ENCODE assay signal across 17 mouse cellular contexts in genomic region chr10:116416142-116416541, GRCm38 (mm10). TPM values are rescaled to one million over a fixed set of nuclear protein-coding genes. Genes with fewer than 3 reads are reported as not detected.
DNase-seq lines count a peak whose midpoint lies in the region; ATAC-seq lines count a peak whose summit lies in the region.
"Had no signal": no experiment of that assay in that cellular context is flagged by ENCODE, and none has a peak within 500 bp of the region (broad histone marks: within the 10 kb centered on the region; RNA-seq: fewer than 3 reads in every experiment).

No protein-coding gene starts in this region.

- H3K27ac ChIP-seq in hindbrain, embryonic 11.5 days (ENCODE audit: low read depth, low read length) = no peak overlapping the region
- H3K27ac ChIP-seq in midbrain, embryonic 13.5 days = no peak overlapping the region; the same call in 1 of the 2 replicates
- H3K27ac ChIP-seq in neural tube, embryonic 15.5 days (replicated peaks) = peak overlapping the region; percentile 58
- H3K27ac ChIP-seq: embryonic facial prominence, embryonic 13.5 days; limb, embryonic 13.5 days; liver, embryonic 14.5 days had no signal

- no peaks in the 10 kb centered on the region for H3K4me1 ChIP-seq in hindbrain, embryonic 11.5 days (replicated peaks; ENCODE audit: control insufficient read depth, insufficient read depth, low read length)
- peaks cover 10% of the 10 kb centered on the region; the same call in 1 of the 2 replicates for H3K4me1 ChIP-seq in midbrain, embryonic 13.5 days (replicated peaks)
- H3K4me1 ChIP-seq in neural tube, embryonic 15.5 days = peaks cover 8% of the 10 kb centered on the region

- H3K36me3 ChIP-seq in hindbrain, embryonic 11.5 days (ENCODE audit: control insufficient read depth, insufficient read depth, low read length) = no peaks in the 10 kb centered on the region
- peaks cover 6% of the 10 kb centered on the region; the same call in 1 of the 2 replicates for H3K36me3 ChIP-seq in midbrain, embryonic 13.5 days
- H3K36me3 ChIP-seq in neural tube, embryonic 15.5 days = no peaks in the 10 kb centered on the region
- H3K36me3 ChIP-seq: midbrain, embryonic 12.5 days had no signal

- no peak overlapping the region for H3K4me2 ChIP-seq in hindbrain, embryonic 11.5 days (replicated peaks; ENCODE audit: low read depth, low read length)
- no peak overlapping the region for H3K4me2 ChIP-seq in midbrain, embryonic 13.5 days (replicated peaks)
- no peak overlapping the region for H3K4me2 ChIP-seq in neural tube, embryonic 15.5 days
- H3K4me2 ChIP-seq: embryonic facial prominence, embryonic 13.5 days; limb, embryonic 13.5 days; midbrain, embryonic 12.5 days had no signal

- peak; percentile 22; the same call in 1 of the 2 replicates for ATAC-seq in frontal cortex, adult (ENCODE audit: low TSS enrichment)
- 0 out of 2 replicates have a peak, but pooled peaks have one; percentile 27 for ATAC-seq in hindbrain, embryonic 11.5 days (ENCODE audit: low FRiP score)
- ATAC-seq in midbrain, embryonic 13.5 days = peak; percentile 70
- peak; percentile 57; the same call in 1 of the 2 replicates for ATAC-seq in neural tube, embryonic 15.5 days (ENCODE audit: low FRiP score)
- ATAC-seq: lung, postnatal 0 days had no signal

- no peak overlapping the region for H3K9ac ChIP-seq in hindbrain, embryonic 11.5 days (ENCODE audit: low read depth, low read length)
- no peak overlapping the region for H3K9ac ChIP-seq in midbrain, embryonic 13.5 days (replicated peaks)
- H3K9ac ChIP-seq in neural tube, embryonic 15.5 days (replicated peaks) = no peak overlapping the region
- H3K9ac ChIP-seq: embryonic facial prominence, embryonic 13.5 days; limb, embryonic 13.5 days; liver, embryonic 14.5 days; midbrain, embryonic 12.5 days had no signal

- no peak for DNase-seq in frontal cortex, postnatal 36 days (ENCODE audit: low spot score in 2 of 2)
- no peak for DNase-seq in hindbrain, embryonic 11.5 days (ENCODE audit: low spot score)
- no peak for DNase-seq in lung, postnatal 36 days
- no peak for DNase-seq in right cerebral cortex, postnatal 10 days (ENCODE audit: low spot score in 2 of 2)
- DNase-seq: cerebellum, adult 2 months; heart, adult 18-20 months; kidney, adult 2 months; kidney, postnatal 36 days; thymus, postnatal 4 days had no signal

- 49% methylated on average over 6 of the region's 6 CpGs for WGBS in hindbrain, embryonic 11.5 days
- 22% methylated on average over 6 of the region's 6 CpGs for WGBS in midbrain, embryonic 13.5 days
- WGBS in neural tube, embryonic 15.5 days = 8% methylated on average over 6 of the region's 6 CpGs

- H3K9me3 ChIP-seq in hindbrain, embryonic 11.5 days (ENCODE audit: control insufficient read depth, low read length) = no peaks in the 10 kb centered on the region
- H3K9me3 ChIP-seq in midbrain, embryonic 13.5 days = peaks cover 5% of the 10 kb centered on the region; the same call in 1 of the 2 replicates
- 0 out of 2 replicates have a peak, but pooled peaks cover 3% of the 10 kb centered on the region for H3K9me3 ChIP-seq in neural tube, embryonic 15.5 days (replicated peaks)
- H3K9me3 ChIP-seq: limb, embryonic 13.5 days had no signal

- H3K4me3 ChIP-seq in hindbrain, embryonic 11.5 days (ENCODE audit: low read depth, low read length) = no peak overlapping the region
- no peak overlapping the region for H3K4me3 ChIP-seq in midbrain, embryonic 13.5 days (replicated peaks)
- no peak overlapping the region for H3K4me3 ChIP-seq in neural tube, embryonic 15.5 days (replicated peaks)
- H3K4me3 ChIP-seq: embryonic facial prominence, embryonic 13.5 days; limb, embryonic 13.5 days; midbrain, embryonic 12.5 days had no signal

- H3K27me3 ChIP-seq in hindbrain, embryonic 11.5 days (ENCODE audit: control insufficient read depth, insufficient read depth, low read length) = no peaks in the 10 kb centered on the region
- H3K27me3 ChIP-seq in midbrain, embryonic 13.5 days = no peaks in the 10 kb centered on the region
- no peaks in the 10 kb centered on the region for H3K27me3 ChIP-seq in neural tube, embryonic 15.5 days (replicated peaks)
- H3K27me3 ChIP-seq: embryonic facial prominence, embryonic 13.5 days; limb, embryonic 13.5 days; midbrain, embryonic 12.5 days had no signal

RNA-seq across cellular contexts. Expression of gene Kcnmb4, which starts 57.5 kb away (rescaled TPM):
- 13.7 and 17.0 TPM in 2 replicates for polyA plus RNA-seq in hindbrain, embryonic 11.5 days (2014; fragmentation: Nextera tagmentation; extraction: Ambion mirVana)
- polyA plus RNA-seq in midbrain, embryonic 13.5 days (2015; fragmentation: Nextera tagmentation; extraction: Ambion mirVana) = 12.9 and 13.1 TPM in 2 replicates
- 46.9 and 62.1 TPM in 2 replicates for polyA plus RNA-seq in neural tube, embryonic 15.5 days (2015; fragmentation: Nextera tagmentation; extraction: Ambion mirVana)
